Mouse (Mus musculus) kidney, adult 11 months (tissue): ENCODE data around the gene Rpl26.

Source experiments
- DNase-seq: peaks from one replicate; pipeline ENCODE4 v3.0.0; 2022

Gene Rpl26

DNA sequence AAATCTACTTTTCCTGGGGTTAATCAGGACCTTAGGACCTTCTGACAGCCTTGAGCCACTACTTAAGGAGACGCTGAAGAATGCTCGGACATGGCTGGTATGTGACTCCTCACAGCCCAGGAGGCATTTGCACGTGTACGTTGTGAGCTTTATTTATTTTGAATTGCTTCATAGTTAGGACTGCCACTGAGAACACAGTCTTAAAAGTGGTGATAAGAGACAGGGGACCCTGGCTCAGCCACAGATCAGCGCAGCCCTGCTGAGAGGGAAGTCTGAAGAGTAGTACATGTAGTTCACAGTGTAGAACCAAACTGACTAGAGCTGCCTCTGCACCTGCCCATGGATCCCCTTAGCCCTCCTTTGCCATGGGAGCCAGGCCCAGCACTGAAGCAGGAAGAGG, 9.6 kb upstream of the Rpl26 start:
- no peak for DNase-seq

DNA sequence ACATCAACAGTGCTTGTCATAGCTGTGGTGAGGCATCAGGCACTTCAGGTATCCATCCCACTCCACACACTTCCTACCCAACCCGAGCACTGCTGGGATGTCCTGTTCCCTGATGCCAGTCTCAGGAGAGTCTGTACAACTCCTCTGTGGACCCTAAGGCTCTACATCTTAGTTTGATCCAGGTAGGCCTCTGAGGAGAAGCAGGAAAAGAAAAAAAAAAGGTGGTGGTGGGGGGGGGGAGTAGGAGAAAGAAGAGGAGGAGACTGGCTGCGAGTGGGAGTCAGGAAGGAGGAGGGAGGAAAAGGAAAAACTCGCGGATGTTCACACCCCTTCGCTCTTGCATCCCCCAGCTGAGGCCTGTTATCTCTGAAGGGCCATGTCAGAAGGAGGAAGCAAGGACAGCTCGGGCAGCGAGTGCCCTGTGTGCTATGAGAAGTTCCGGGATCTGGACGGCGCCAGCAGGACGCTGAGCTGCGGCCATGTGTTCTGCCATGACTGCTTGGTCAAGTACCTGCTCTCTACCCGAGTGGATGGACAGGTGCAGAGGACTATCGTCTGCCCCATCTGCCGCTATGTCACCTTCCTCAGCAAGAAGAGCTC, 9.1 kb upstream of the Rpl26 start:
- no peak for DNase-seq

DNA sequence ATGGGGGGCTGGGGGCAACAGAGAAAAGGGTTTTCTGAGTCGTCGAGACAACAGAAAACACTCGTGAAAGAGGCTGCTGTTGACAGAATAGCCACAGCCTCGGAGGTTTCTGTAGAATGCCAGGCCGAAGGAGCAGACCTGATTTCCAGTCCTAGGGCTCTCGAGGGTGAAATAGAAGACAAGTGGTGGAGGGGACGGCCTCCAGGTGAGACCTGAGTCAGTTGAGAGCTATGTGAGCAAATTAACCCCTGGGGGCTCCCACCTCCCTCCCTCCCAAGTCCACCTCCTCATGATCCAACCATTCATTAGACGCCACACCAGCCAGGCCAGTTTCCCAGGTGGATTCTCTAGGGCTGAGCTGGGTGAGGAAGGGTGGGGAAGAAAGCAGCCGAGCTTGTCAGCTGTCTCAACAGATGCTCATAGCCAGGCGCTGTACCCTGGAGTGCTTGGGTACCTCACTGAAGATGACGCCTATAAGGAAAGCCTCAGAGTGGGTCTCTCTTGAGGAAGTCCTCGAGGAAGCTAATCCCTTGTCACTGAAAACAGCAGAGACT, 7.4 kb upstream of the Rpl26 start:
- no peak for DNase-seq

DNA sequence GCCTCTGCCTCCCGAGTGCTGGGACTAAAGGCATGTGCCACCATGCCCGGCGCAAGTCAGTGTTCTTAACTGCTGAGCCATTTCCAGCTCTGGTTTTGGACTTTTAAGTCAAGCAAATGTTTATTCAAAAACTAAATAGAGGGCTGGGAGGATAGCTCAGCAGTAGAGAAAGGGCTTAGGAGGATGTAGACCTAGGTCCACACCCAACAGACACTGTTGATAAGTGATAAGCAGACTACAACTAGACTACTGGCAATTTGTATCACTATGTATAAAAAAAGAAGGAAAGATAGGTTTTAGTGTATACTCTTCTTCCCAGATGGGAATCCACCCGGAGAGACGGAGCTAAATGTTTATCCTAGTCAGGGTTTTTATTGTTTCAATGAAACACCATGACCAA, 5.1 kb upstream of the Rpl26 start:
- no peak for DNase-seq

DNA sequence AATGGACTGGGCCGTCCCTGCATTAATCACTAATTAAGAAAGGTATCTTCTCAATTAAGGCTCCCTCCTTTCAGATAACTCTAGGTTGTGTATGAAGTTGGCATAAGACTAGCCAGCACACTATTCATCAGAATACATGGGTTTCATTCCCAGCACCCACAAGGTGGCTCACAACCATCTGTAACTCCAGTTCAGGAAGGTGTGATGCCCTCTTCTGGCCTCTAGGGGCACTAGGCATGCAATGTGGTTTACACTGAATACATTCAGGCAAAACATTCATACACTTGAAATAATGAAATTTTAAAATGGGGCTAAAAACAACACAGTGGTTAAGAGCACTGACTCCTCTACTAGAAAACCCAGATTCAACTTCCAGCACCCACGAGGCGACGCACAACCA, 4.3 kb upstream of the Rpl26 start:
- DNase-seq, result no peak

DNA sequence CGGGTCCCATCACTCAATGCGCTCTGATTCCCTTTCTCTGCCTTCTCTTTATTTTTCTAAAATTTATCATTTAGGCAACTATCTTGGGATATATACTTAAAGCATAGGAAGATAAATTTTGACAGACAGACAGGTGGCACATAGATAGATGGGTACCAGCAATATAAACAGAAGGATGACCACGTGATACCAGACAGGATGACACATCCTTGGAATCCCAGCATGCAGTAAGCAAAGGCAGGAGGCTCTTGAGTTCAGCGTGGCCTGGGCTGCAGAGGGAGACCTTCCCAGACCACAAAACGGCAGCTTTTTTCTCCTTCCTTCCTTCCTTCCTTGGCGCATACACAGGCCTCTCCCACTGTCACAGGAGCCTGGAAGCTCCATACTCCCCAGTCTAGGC, 3.5 kb upstream of the Rpl26 start:
- DNase-seq, result no peak

DNA sequence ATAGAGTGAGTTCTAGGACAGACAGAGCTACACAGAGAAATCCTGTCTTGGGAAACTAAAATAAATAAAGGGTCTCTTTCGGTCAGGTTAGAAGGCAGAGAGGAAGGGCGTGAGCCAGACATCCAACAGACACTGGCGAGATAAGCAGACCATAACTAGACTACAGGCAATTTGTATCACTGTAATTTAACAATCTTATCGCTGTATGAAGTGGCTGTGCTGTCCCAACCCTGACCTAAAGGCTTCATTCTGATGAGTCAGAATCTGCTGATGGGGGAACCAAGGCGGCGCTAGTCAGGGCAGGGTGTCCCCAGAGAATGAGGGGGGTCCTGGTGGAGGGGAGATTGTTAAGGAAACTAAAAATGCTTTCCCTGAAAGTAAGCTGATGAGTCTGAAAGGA, 2.6 kb upstream of the Rpl26 start:
- no peak for DNase-seq

DNA sequence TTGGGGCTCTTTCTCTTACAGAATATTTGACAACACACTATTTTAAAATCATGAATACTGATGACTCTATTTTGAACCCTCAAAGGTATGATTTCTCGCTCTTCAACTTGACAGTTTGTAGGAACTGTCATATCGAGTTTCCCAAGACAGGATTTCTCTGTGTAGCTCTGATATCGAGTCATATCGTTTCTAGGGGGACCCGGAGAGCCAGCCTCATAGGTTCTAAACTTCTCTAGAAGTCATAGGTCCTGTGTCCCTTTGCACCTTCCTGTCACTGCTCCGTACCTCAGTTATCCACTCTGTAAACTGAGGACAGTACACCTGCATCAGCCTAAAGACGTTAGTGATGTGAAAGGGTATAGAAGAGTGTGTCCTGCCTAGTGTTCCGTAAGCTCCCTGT, 1.6 kb upstream of the Rpl26 start:
- DNase-seq, result no peak

DNA sequence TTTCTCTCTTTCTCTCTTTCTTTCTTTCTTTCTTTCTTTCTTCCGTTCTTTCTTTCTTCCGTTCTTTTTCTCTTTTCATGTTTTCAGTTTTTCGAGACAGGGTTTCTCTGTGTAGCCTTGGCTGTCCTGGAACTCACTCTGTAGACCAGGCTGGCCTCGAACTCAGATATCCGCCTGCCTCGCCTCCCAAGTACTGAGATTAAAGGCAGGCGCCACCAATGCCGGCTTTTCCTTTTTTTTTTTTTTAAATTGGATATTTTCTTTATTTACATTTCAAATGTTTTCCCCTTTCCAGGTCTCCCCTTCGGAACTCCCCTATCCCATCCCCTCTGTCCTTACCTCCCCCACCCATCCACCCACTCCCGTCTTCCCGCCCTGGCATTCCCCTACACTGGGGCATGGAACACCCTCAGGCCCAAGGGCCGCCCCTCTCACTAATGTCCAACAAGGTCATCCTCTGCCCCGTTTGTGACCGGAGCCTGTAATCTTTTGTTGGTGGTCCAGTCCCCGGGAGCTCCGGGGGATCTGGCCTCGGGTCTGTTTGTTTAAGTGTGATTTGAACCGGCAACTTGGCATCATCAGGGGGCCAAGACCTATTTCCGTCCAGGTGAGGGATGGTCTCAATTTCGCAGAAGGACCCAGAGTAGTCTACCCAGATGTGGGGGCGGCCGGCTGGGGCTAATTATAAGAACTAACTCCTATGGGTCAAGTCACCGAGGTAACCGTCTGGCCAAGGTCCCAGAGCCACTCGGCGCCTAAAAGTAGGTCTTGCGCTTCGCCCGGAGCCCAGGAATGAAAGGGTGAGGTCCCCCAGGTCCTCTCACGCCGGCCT, 648 bp upstream of the Rpl26 start:
- no peak for DNase-seq

DNA sequence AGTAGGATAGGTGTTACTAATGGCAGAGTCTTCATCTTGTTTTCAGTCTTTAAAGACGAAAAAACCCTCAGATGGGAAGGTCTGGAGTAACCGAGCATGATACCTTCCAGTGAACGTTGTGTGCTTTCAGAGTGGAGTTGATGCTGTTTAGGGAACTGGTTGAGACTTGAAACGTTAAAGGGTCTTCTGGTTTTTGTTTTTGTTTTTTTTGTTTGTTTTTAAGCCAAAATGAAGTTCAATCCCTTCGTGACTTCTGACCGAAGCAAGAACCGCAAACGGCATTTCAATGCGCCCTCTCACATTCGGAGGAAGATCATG, 623 bp downstream of the Rpl26 start:
- DNase-seq, result no peak

DNA sequence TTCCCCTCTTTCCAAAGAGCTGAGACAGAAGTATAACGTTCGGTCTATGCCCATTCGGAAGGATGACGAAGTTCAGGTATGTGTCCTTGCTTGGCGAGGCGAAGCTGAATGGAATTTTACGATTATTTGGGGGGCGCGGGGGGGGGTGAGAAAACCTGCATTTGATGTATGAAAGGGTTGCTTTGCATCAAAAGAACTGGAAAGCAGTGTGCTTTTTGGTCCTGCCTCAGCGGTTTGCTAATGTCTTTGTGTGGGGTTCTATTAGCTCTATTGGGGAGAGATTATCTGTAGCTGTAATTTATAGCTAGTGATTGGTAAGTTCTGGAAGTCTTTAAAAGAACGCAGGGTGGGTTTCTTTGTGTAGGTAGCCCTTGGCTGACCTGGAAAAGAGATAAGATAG, 984 bp downstream of the Rpl26 start:
- no peak for DNase-seq

DNA sequence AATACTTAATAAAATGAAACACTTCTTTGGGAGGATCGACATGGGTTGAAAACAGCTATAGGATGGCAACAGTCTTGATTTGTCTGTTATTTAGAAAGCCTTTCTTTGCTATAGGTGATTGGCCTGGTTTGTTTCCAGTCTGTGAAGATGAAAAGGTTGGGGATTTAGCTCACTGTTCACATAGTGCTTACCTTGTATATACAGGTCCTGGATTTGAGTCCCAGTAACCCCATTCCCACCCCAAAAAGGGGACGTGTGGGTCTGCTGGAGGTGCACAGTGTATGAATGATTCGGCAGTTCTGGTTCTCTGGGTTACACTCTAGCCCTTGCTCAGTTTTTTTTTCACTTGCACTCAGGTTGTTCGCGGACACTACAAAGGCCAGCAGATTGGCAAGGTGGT, 1.4 kb downstream of the Rpl26 start:
- DNase-seq, result no peak

DNA sequence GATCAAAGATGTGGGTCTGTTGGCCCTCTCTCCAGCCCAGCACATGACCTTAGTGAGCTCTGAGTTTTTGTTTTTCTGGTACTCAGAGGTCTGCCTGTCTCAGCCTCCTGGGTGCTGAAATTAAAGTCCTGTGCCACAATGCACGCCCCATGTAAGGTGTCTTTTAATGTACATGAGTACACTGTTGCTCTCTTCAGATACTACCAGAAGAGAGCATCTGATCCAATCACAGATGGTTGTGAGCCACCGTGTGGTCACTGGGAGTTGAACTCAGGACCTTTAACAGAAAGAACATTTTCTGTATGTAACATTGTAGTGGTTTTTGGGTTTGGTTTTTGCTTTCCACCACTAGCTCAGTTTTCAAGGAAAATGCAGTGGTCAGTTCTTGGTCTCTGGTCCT, 2.4 kb downstream of the Rpl26 start:
- no peak for DNase-seq

DNA sequence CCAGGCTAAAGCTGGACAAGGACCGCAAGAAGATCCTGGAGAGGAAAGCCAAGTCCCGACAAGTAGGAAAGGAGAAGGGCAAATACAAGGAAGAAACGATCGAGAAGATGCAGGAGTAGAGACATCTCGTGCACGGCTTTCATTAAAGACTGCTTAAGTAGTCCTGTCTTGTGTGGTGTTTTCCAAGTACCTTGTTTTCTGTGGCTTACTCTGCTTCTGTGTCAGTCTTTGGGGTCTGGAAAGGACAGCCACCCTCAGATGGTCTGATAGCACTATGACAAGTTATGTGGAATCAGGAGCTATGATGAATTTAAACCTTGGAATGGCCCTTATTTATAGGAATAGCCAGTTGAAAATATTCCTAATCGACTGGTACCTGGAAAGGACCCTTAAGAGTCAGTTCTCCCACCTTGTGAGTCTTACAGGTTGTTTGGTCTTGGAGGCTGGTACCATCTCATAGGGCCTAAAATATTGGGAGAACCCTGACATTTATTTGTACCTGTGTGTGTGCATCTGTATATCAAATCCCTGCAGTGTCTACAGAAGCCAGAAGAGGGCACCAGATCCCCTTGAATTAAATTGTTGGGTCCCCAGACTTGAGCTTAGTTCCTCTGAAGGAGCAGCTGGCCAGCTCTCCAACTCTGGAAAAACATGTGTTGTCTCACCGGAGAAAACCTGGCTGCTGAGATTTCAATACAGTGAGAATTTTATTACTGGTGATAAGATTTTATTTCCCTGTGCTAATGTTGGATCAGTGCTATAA, 3.2 kb downstream of the Rpl26 start:
- DNase-seq, result peak; percentile 76

DNA sequence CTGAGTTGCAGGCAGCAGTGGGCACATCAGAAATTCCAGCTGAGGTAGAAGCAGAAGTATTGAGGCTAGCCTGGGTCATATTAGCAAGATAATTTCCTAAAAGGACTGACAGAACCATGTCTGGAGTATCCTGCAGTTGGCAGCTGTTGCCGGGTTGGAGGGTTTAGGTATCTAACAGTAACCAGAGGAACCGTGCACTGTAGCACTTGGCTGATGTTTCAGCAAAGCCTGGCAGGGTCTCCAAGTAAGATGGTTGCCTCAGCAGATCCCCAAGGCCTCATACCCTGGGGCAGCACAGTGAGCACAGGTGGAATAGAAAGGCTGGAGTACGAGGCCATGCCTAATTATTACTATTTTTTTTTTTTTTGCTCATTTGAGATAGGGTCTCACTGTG, 3.8 kb downstream of the Rpl26 start:
- no peak for DNase-seq

DNA sequence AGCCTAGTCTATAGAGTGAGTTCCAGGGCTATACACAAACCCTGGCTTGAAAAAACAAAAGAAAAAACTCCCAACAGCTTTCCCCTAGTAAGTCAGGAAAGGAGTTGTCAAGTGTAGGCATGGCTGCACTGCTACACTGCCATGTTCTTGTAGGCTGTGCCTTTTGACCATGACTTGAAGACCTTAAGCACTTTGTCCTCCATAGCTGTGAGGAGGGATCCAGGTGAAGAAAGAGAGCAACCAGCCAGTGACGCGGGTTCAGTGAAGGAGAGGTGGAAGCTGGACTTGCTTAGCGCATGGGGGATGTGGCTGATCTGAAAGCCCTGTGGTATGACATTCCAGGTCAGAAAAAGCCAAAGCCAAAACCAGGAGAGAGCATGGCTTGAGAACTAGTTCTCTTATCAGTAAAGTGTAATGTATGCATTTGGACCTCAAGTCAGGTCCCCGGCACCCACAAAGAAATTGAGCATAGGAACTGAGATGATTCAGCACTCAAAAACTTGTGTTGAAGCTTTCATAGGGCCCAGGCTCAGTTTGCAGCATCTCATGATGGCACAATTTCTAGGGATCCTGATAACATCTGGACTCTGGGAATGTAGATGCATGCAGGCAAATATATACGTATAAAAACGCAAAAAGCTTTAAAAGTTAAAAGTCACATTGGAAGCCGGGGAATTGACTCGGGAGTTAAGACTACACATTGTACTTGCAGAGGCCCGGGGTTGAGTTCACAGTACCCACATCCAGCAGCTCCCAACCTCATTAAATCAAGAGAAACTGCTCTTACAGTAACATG, 4.5 kb downstream of the Rpl26 start:
- DNase-seq, result no peak

DNA sequence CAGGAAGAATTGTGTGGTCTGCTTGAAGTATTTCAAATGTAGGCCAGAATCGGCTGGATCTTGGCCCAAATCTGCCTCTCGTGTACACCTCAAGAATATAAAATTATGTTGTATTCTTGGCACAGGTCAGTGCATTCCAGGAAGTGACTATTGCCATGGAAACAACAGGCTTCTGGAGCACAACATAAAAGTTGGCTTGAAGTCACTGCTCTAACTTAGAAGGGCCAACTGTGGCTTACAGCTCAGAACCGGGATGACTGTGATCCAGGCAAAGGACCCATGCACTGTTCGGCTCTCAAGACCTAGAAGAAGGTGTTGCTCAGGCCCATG, 5.0 kb downstream of the Rpl26 start:
- DNase-seq, result no peak

DNA sequence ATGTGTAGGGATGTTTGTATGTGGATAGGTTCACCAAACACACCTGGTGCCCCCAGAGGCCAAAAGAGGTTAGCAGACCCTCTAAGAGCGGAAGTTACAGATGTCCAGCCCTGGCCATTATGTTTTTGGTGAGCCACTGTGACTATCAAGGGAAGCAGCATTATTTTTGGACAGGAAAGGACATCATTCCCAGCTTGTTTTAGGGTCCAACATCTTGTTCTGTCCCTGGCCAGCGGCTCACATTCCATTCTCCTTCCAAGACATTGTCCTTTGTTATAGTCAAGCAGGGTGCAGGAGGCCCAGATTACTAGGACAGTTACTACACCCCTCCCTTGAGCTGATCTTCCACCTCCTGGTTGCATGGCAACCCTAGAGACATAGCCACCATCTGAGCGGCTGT, 5.9 kb downstream of the Rpl26 start:
- no peak for DNase-seq

DNA sequence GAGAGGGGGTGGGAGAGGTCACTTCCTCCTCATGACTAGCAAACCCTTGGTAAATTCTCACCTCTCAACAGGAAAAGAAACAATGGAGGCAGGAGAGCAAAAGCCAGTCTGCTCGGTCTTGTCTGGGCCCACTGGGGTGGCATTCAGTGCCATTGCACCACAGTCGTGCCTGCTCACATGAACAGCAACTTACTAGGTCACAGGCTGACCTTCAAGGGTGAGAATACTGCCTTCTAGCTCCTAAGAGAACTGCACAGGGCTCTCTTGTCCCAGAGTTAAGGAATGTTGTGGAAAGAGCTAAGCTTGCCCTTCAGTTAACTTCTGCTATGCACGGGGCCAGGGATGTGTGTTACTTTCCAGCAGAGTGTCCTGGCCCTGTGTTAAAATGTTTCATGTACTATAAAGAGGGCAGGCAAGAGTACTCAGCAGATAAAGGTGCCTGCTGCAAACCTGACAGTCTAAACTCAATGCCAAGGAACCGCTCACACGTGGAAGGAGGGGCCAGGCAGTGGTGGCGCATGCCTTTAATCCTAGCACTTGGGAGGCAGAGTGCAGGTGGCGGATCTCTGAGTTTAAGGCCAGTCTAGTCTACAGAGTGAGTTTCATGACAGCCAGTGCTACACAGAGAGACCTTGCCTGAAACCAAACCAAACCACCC, 7.6 kb downstream of the Rpl26 start:
- peak; percentile 56 for DNase-seq

DNA sequence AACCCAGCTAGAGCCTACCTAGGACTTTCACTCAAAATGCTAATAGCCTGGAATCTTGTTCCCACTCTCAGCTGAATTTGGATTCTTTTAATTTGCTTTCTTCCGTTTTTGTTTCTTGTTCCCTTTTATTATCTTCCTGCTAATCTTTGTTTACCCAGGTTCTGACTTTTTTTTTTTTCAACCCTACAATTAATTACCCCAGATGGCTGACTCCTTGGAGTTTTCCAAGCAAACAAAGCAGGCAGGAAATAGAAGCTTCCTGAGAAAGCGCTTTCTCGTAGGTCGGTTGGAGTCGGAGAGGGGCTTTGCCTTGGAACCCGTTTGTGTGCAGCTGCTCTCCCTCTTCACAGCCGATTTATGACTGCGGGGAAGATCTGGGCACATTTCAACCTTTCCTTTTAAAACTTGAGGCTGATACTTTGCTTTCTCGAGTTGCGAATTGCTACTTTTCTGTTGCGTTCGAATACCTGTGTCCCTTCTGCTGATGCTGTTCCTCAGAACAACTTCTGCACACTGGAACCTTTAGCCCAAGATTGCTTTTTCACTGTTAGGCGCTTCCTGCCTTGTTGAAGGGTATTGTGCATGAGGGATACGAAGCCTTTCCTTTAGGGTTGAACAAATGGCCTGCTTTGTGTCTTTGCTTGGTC, 10.3 kb downstream of the Rpl26 start:
- DNase-seq, result no peak

DNA sequence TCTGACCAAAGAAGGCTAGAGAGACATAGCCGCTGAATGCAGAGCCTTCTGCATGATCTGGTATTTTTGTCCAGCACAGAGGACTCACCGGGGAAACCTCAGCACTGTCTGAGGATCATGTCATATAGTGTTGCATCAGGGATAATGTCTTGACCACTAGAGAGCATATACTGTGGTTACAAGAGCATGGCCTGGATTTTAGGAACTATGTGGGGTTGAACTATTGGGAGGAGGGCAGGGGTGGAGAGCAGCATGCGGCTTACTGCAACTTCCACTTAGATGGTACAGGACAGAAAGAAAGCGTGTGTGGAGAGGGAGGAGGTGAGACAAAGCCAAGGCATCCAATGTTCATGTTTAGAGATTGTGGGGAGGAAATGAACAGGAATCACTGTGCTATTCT, 13.2 kb downstream of the Rpl26 start:
- no peak for DNase-seq

DNA sequence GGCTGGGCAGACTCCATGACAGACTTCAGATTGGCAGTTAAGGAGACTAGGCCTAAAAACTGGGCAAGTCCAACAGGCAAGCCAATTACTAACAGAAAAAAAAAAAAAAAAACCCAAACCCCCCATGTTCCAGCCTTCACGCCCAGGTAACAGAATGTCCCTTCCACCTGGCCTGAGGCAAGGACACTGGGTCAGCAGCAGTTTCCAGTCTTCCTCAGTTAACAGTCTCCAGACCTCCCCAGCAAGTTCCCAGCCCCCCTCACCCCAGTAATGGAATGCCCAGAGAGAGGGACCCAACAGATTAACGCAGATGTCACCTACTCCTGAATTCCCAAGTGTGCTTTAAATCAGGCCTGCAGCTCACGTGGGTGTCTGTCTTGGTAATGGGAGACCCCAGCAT, 21.8 kb downstream of the Rpl26 start:
- peak; percentile 55 for DNase-seq
